Mouse (Mus musculus) naive thymus-derived CD4-positive, alpha-beta T cell, adult 2 months (primary cell): ENCODE data around the gene Opcml.

Experiments used
- DNase-seq: peaks from one replicate; pipeline ENCODE4 v3.0.0-alpha.2; 2011; ENCODE audit warnings: low read depth

Gene Opcml

GRCm38 (mm10) chr9:28756841-28757451, 966.4 kb downstream of the Opcml start:
- no peak for DNase-seq

DNA sequence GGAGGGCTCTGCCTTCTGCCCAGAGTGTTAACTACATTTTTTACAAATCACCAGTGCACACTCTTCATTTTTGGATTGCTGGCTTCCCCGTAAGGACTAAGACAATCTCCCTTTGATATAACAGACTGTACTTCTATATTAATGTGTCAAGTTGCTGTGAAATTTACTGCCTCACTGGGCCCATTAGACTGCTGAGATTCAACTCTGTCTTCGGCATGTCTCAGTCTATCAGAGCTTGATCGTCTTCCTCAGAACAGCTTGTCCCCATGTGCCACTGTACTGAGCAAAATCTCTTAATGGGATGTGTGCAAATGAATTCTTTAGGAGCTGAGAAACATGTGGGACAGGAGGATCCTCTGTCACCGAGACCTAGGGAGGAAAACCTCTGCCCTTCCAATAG, 970.9 kb downstream of the Opcml start:
- DNase-seq = no peak

DNA sequence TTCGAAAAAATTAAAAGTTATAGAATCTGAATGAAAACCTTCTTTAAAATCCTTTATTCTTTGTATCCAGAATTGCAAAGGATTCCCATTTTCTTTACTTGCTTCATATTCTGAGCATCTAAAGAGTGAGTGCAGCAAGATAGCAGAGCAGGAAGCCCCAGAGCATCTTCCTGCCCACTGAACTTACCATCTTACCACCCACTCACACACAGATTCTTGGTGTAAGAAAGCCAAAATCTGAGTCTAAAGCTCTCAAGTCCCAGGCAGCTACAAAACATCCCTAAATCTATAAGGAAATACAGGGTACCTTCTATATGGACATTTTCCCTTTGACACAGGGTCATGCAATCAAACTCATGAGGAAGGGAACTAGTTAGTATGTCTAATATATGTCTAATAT, 973.6 kb downstream of the Opcml start:
- no peak for DNase-seq

GRCm38 (mm10) chr9:28776517-28777503, 986.2 kb downstream of the Opcml start:
- DNase-seq = no peak

DNA sequence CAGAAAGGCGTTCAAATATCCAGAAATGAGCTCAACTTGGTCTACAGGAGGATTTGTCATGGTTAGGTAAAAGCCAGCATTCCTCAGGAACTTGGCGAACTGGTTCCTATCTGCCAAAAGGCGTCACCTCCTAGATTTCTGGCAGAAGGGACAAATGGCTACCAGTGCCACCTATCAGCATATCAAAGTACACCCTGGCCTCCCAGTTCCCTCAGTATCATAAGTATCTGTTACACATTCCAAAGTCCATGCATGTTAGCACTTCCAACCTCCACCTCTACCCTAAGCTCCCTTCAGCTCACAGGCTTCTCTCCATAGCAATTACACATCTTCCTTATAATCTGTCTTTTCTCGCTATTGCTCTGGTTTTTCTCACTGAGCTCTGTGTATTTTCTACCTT, 993.3 kb downstream of the Opcml start:
- DNase-seq = no peak

GRCm38 (mm10) chr9:28789439-28789838, 998.9 kb downstream of the Opcml start:
- no peak for DNase-seq

GRCm38 (mm10) chr9:28800100-28800499, 1009.5 kb downstream of the Opcml start:
- DNase-seq = no peak

GRCm38 (mm10) chr9:28806666-28807065, 1016.1 kb downstream of the Opcml start:
- DNase-seq = no peak

DNA sequence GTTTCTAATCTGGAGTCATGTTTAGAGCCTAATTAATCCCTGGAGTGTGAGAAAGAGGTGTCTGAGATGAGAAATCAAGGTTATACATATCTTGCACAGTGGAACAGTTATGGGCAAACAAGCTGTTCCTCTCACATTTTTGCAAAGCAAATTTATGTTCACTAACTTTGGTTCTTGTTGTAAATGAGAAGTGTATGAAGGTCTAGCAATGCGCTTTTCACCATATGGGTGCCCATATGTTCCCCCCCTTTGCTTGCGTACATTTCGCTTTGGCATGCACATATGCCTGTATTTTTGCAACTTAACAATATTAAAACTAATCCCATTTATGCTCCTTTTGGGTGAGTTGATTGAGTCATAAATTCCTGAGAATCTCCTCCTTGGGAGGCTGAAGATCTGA, 1031.5 kb downstream of the Opcml start:
- no peak for DNase-seq

- DNase-seq = no peak
Measured at GRCm38 (mm10) chr9:28822466-28822865, 1031.9 kb downstream of the Opcml start.

DNA sequence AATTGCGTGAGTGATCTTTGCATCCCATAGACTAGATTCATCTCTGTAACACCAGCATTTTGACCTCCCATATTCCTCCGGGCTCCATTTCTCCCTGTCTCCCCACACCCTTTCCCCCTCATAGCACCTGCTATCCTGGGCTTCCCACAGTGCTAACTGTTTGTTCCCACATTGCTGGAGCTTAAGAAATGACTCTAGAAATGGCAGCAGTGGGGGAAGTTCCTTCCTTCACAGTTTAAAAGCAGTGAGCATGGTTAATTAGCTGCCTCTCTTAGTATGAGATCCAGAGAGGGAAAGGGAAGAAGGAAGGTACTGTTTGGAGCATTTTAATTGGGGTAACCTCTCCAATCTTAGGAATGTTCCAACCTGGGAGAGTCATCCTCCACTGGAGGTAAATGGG, 1035.2 kb downstream of the Opcml start:
- no peak for DNase-seq

DNA sequence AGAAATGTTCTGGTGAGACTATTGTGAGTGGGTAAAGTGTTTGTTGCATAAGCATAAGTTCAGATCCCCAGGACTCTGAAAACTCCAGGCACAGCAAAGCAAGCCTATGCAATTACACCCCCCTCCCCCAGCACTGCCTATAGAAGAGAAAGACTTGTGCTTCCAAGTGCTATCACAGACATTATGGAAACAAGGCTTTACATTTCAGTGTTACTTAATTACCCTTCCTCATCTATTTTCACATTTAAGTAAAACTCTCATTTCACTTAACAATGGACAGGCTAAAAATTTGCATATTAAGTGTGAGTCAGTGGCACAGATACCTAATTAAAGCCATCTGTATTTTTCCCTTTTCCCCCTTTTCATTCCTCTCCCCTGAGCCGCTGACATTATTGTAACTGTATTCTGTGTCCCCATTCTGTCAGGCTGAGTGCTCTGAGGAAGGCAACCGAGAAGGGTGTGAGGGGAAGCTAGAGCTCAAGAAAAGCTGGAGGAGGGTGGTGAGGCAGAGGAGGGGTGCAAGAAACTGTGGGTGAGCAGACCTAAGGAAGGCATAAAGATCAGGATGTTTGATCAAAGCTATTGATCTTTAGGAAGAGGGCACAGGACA, 1055.5 kb downstream of the Opcml start:
- no peak for DNase-seq

- DNase-seq = no peak
Measured at GRCm38 (mm10) chr9:28855826-28856225, 1065.3 kb downstream of the Opcml start.

DNA sequence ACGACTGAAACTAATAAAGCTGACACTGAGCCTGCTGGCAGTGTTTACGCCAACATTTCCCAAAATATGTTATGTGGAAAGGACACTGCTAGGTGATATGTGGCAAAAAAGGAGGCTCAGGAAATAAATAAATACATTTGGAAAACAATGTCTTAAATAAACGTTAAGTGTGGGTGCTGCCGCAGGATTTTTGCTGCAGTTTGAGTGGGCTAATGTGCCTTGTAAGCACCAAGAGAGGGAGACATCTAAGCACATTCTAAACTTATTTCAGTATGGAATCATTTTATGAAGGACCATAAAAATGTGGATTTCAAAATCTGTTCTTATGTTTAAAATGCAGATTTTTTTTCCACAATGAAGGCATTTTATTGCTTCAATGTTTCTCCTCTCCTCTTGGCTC, 1071.4 kb downstream of the Opcml start:
- DNase-seq = no peak

DNA sequence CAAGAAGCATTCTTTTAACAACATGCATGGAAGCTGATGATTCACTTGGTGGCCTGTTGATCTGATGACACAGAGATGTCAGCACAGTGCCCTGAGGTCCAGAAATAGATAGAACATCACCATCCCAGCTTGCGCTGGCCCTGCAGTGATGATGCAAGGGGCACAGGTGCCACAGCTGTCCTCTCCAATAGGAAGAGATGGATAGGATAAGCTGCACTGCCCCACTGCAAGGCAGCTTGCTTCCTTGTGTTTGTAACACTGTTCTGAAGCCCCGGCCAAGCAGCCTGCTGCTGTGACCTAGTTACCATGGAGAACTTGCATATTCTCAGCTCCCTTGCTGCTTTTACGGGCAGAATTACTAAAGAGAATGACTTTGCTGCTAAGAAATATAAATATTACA, 1076.7 kb downstream of the Opcml start:
- DNase-seq = no peak

DNA sequence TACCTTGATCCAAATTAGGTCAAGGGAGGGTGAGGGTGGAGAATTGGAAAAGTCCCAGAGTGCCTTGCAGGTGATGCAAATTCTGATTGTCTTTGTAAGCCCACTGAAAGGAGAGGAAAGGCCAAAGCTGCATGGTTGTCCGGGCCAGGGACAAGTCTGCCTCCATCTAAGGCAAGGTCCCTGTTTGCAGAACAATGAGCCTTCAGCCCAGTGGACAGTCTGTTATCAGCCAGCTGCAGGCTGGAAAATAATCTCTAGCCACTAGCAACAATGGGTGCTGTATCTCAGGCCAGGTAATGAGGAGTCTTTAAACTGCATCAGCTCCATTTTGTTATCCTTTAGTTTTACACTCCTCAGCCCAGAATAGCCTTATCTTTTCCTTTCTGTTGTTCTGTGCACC, 1079.9 kb downstream of the Opcml start:
- DNase-seq = no peak

GRCm38 (mm10) chr9:28882566-28882965, 1092.0 kb downstream of the Opcml start:
- no peak for DNase-seq

- no peak for DNase-seq
Measured at GRCm38 (mm10) chr9:28891611-28892010, 1101.0 kb downstream of the Opcml start.

- no peak for DNase-seq
Measured at GRCm38 (mm10) chr9:28903291-28903690, 1112.7 kb downstream of the Opcml start.

DNA sequence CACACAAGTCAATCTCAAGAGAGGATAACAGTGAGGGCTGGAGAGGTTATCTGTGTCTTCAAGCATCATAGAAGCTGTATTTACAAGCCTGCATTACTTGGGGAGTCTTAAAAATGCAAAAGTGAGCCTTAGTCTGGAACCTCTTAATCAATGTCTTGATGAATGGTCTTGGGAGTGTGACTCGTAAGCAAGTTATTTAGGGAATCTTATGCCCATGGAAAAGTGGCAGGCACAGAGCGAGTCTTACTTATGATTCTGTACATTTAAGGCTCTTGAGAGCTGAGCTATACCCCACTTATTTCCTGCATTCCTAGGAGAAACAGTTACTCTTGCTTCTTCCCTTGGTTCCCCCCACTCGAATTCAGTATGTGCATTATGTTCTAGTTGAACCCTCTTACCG, 1119.2 kb downstream of the Opcml start:
- no peak for DNase-seq

DNA sequence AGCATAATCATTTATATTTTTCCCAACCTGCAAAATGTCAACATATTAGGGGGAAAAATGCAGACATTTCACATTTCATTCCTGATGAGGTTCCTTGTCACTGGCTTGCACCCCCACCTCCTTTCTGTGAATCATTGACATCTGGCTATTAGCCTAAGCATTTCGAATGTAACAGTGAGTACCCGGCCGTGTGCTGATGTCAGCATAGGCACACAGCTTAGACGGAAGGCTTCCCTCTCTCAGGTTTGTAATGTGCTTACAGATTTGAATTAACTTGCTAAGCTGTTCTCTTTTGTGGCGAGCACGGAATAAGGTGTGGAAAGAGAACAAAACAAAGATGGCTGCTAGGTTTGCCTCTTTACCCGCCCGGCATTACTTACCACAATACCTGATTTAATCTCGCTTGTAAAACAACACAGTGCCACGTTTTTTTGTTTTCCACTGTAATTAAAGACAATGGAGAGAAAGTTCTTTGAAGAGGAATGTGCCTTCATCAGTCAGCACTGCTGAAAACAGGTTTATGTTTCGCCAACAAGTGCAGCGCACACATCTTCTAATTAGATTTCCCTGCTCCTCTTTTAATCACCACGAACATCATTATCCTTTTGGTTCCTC, 1121.1 kb downstream of the Opcml start:
- no peak for DNase-seq

DNA sequence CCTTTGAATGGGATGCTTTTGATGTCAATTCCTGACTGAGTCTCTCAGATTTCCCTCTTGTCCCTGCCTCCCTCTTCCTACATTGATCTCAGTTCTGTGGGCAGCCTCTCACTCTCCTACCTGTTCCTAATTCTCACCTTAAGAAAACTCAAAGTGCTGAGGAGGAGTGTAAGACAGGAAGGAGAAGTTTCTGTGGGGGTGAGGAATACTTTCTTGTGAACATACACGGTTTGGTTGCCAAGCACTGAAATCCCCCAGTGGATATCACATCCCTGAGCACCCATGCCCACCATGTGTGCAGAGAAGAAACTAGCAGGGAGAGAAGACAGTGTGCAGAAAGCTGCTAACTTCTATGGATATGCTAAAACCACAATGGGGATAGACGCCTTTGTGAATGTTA, 1141.5 kb downstream of the Opcml start:
- no peak for DNase-seq

DNA sequence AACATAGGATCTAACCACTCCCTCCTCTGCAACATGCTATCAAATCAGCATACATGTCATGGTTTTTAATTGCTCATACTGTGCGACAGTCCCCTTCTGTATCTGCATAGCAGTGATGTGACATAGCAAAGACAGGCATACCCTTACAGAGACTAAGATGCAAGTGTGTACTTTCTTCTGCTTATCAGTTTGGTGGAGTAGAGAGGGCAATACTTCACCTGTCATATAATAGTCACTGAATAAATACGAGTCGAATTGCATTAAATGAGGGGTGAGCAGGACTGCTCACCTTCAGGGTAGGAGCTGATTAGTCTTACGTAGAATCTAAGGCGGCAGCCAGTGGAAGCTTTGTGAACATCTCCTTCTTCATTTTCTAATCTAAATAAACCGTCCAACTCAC, 1146.6 kb downstream of the Opcml start:
- no peak for DNase-seq
